Mouse (Mus musculus) CD4-positive, CD25-positive, alpha-beta regulatory T cell, adult 4 months (primary cell): Measurements from ENCODE around the gene Stfa2l1. TPM values are rescaled to one million over a fixed set of nuclear protein-coding genes. Genes with fewer than 3 reads are reported as not detected.
"Not testable (repeated sequence)": the region's sequence is repeated elsewhere in the genome, so short reads cannot be mapped to it uniquely, and the experiment has no call there.

ENCODE experiments used
- ATAC-seq: one replicate; pipeline ENCODE4 v1.8.0; 2017
- polyA plus RNA-seq, 2 experiments: library from polyadenylated mRNA; unstranded; fragments of 100-300 nt; shearing (Covaris generic); gene quantifications; one replicate each; pipeline ENCODE4 v1.2.1; 2017

Gene Stfa2l1
- polyA plus RNA-seq = not detected

DNA sequence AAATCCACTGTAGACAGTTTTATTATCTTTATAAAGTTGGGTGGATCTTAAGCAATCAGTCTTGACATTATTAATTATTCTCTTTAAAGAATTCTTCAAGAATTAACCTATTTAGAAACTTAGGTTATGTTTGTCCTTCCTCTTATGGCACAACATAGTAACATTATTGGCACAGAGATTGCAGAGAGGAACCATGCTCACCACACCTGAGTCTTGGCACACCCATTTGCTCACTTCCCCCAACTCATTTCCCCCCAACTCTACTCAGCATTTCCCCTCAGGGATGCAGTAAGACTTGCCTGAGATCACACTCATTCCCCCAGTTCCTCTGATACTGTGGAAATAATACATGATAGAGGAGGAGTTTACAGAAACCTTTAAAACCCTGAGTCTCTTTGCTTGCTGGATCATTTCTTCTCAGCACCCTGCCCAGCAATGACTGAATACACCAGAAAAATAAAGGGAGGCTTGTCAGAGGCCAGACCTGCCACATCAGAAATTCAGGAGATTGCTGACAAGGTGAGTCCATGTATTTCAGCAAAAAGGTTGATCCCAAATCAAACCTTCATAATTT lies at the start of gene Stfa2l1:
Gene Stfa2l1, plus strand, starts transcription at position 410 of the 574 bp plus-strand sequence.
- no peak for ATAC-seq

DNA sequence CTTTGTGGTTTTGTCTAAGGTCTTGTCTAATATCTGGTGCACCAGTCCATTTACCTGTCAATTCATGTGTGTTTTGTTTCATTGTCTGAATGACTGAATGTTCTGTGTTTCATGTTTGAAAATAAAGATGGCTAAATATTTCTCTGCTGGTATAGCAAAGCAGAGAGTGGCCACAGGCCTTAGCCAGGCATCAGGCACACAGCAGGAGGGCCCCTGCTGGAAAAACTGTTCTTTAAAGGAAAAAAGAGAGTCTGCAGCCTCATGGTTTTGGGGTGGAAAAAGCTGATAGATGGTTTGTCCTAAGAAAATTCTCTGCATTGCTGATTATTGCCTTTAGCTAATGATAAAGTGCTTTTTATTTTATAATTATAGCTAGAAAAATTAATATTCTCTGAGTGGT lies 45.1 kb upstream of the Stfa2l1 start:
- ATAC-seq = not testable (repeated sequence)

DNA sequence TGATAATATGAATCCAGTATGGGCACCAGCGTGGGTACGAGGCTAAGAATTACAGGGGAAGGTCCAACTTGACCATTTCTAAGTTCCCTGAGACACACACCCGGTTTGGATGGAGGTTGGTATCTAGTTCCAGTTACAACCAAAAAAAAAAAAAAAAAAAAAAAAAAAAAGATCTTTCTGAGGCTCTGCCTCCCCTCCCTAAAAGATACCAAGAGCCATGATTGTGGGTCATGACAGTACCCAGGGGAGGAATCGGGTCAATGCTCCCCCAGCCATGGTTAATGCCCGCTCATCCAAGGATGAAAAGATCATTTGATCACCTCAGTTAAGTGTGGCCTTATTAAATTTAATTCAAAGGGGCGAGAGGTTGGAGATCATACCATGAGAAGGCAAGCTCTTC lies 40.9 kb upstream of the Stfa2l1 start:
- ATAC-seq = not testable (repeated sequence)

DNA sequence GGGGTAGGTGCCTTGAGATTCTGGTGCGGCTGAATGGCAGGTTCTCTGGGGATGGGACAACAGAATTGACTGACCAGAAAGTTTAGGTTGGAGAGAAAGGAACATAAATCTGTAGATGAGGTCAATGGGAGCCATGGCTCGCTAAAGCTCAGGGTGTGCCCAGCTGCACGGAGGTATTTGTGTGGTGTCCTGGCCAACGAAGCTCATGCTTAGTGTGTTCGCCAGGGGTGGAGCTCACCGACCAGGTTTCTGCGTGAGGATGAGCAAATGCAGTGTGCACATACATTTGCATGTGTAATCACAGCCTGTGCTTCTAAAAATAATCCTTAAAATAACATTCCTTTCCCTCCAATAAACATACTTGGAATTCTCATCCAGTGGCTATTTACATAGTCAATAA lies 28.5 kb upstream of the Stfa2l1 start:
- no peak for ATAC-seq

DNA sequence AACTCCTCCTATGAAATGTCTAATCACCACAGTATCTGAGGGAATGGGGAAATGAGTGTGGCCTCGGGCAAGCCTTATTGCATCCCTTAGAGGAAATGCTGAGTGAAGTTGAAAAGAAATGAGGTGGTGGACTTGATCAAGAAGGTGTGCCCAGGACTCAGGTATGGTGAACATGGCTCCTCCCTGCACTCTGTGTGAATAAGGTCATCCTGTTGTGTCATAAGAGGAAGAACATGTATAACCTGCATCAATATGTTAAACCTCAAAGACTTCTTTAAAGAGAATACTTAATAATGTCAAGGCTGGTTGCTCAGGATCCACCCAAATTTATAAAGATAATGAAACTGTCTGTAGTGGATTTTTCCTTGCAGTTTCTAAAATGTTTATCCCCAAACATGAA lies 25.5 kb upstream of the Stfa2l1 start, which contains the start of gene Csta1:
Gene Csta1, minus strand, starts transcription at position 101 of the 400 bp plus-strand sequence.
- no peak for ATAC-seq

DNA sequence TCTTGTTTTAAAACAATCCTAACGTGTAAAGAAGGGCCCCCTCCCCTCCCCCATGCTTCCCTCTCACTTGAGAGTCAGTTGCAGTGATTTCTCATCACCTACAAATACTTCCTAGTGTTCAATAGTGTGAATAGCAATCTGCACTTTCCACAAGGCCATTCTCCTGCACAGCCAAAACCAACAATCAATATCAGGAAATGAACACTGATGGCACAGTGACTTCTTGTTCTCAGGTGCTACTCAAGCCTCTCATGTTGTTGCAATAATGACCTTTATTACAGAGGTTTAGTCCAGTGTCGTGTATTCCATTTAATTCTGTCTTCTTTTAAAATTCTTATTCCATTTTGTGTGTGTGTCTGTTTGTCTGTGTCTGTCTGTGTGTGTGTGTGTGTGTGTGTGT lies 18.4 kb upstream of the Stfa2l1 start:
- ATAC-seq = no peak

DNA sequence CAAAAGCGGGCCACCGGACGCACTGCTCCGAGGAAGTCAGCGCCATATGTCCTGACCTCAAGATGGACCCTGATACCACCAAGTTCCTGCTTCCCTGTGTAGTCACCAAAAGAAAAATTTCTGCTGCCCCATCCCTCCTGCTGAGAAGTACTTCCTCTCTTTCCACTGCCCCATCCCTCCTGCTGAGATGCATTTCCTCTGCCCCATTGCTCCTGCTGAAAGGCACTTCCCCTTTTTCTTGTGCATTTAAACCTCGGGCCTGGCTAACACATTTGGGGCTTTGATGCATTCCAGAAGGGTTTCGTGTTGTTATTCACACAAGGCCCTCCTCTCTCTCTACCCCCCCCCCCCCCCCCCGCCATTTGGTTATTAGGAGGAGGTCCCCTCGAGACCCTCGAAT lies 11.2 kb downstream of the Stfa2l1 start:
- ATAC-seq = not testable (repeated sequence)

DNA sequence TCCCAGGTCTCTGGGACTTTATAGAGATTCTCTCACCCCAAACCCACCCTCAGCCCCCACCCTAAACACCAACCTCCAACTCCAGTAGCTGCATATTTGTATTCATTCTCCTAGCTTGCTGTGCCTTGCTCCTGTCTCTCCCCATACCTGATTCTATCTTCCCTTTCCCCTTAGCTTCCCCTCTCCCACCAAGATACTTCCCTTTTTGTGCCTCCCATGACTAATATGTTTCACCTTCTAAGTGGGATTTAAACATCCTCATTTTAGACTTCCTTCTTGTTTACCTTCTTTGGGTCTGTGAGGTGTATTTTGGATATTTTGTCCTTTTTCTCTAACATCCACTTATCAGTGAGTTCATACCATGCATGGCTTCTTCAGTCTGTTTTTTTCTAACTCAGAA lies 19.5 kb downstream of the Stfa2l1 start:
- ATAC-seq = no peak

DNA sequence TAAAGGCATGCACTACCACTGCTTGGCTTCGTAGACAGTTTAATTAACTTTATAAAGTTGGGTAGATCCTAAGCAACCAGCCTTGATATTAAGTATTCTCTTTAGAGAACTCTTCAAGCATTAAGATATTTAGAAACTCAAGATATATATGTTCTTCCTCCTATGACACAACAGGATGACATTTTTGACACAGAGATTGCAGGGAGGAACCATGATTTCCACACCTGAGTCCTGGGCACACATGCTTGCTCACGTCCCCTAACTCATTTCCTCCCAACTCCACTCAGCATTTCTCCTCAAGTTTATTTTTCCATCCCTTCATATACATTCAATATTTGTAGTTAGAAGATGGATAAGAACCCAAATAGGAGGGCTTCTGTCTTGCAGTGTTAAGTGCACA lies 23.3 kb downstream of the Stfa2l1 start:
- no peak for ATAC-seq

DNA sequence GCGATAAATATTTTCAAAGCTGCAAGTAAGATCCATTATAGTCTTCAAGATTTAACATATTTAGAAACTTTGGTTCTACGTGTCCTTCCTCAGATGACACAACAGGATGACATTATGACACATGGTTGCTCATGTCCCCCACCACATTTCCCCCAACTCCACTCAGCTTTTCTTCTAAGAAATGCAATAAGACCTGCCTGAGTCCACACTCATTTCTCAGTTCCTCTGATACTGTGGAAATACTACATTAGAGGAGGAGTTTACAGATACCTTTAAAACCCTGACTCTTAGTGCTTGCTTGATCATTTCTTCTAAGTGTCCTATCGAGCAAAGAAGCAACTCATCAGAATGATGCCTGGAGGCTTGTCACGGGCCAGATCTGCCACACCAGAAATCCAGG lies 27.3 kb downstream of the Stfa2l1 start, which contains the start of gene Gm5483:
Gene Gm5483, plus strand, starts transcription at position 301 of the 400 bp plus-strand sequence.
- not testable (repeated sequence) for ATAC-seq

DNA sequence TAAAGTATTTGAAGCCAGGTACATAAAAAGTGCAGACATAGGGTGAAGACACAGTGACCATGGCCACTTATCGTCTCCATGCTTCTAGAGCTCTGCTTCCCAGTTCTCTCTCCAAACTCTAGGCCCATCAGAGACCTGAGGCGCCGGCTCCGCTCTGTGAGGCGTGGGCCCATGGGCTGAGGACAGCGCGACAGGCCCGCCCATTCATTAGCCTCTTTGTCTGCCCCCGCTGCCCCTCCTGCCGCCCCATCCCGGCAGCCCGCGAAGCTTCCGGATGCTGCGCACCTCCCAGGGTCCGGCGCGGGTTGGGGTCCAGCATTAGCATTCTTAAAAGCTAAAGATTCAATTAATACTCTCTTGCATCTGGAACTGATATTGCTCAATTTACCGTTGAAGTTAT lies 42.6 kb downstream of the Stfa2l1 start:
- no peak for ATAC-seq

DNA sequence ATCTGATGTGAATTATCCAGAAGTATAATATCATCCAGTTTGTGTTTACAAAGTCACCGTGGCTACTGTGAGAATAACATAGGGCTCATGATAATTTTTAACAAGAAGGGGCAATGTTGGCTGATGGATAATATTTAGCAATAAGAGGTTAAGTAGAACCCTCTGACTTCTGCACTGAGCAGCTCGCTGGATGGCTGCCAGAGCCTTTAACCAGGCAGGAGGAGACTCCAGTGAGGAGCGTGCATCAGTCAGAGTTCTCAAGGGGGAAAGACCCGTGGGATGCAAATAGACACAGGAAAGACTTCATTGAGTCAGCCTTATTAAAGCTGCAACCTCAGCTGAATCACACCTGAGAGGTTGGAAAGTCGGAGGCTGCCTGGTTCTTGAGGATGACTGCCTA lies 47.2 kb downstream of the Stfa2l1 start:
- no peak for ATAC-seq

DNA sequence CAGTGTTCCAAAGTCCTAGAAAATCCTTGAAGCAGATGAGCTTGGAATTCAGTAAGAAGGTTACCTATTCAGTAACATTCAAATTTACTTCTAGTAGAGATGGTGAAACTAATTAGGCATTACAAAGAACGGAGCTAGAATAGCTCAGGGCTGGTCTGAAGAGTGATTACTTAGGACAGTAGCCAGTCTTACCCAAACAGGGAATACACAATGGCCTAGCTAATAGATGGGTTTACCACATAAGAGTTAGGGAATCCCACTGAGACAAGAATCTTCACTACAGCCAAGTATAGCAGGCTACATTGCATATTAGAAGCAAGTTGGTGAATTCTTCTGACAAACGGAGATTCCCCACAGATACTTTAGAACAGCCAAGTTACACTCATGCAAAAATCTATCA lies 49.1 kb downstream of the Stfa2l1 start:
- ATAC-seq = not testable (repeated sequence)

DNA sequence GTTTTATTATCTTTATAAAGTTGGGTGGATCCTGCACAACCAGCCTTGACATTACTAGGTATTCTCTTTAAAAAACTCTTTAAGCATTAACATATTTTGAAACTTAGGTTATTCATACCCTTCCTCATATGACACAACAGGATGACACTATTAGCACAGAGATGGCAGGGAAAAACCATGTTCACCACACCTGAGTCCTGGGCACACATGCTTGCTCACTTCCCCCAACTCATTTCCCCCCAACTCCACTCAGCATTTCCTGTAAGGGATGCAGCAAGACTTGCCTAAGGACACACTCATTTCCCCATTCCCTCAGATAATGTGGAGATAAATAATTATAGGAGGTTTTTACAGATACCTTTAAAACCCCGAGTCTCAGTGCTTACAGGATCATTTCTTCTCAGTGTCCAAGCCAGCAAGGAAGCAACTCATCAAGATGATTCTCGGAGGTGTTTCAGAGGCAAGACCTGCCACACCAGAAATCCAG lies 53.4 kb downstream of the Stfa2l1 start, which contains the start of gene Gm5416:
Gene Gm5416, plus strand, starts transcription at position 437 of the 487 bp plus-strand sequence.
- ATAC-seq = no peak

Other genes with a start within 250 kb of the Stfa2l1 start
- 10 to 100 TPM; 73.8 to 98.6 TPM for gene Parp9, start 218.3 kb upstream of the Stfa2l1 start, polyA plus RNA-seq
- gene Dtx3l, start 217.7 kb upstream of the Stfa2l1 start, polyA plus RNA-seq = 10 to 100 TPM; 60.4 to 61.4 TPM
- gene Kpna1, start 178.1 kb upstream of the Stfa2l1 start, polyA plus RNA-seq = 10 to 100 TPM; 42.1 to 46.4 TPM
- gene Wdr5b, start 115.6 kb upstream of the Stfa2l1 start, polyA plus RNA-seq = 1 to 10 TPM; 4.4 to 8.5 TPM
- gene Fam162a, start 85.2 kb upstream of the Stfa2l1 start, polyA plus RNA-seq = 10 to 100 TPM; 71.7 to 98.7 TPM
- 10 to 100 TPM; 34.3 to 37.0 TPM for gene Ccdc58, start 85.1 kb upstream of the Stfa2l1 start, polyA plus RNA-seq
- not detected for gene Csta1, start 25.6 kb upstream of the Stfa2l1 start, polyA plus RNA-seq
- not detected for gene Gm5483, start 27.4 kb downstream of the Stfa2l1 start, polyA plus RNA-seq
- gene Gm5416, start 53.6 kb downstream of the Stfa2l1 start, polyA plus RNA-seq = not detected
- gene 2010005H15Rik, start 64.7 kb downstream of the Stfa2l1 start, polyA plus RNA-seq = 1 to 10 TPM; 1.2 to 2.0 TPM
- not detected for gene Stfa1, start 120.1 kb downstream of the Stfa2l1 start, polyA plus RNA-seq
- gene BC117090, start 177.5 kb downstream of the Stfa2l1 start, polyA plus RNA-seq = not detected
- gene BC100530, start 210.9 kb downstream of the Stfa2l1 start, polyA plus RNA-seq = not detected